Mouse (Mus musculus): ENCODE measurements around the gene Nav2.

DNA sequence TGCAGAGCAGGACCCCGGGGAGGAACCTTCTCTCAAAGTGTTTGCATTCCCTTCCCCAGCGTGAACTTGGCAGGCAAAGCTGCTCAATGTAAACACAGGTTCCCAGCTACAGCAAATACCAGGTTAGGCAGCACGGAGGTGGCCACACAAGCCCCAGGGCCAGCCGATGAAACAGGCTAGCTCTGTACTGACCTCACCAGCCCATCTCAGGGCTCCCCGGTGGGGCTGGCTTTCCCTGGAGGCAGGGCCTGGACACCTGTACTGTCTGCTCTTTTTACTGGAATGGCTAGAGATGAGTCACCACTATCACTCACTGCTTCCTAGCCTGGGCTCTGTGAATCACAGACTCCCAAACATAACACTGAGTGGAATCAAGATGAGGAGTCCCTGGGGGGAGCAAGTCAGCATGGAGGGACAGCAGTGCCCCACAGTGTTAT, 287.2 kb downstream of the Nav2 start:
- TF ChIP-seq POLR2A (IDR thresholded peaks at IDR 0.05; ENCODE audit: low read depth, low read length) (no peak), CTCF (conservative IDR thresholded peaks at IDR 0.05 in 1 of 2, IDR thresholded peaks at IDR 0.05 in 1 of 2; ENCODE audit: low read depth in 2 of 2, low read length in 2 of 2) (no peak), NRF1 (IDR thresholded peaks at IDR 0.05; ENCODE audit: low read depth, low read length) (no peak), ZC3H11A (IDR thresholded peaks at IDR 0.05; ENCODE audit: low read depth, low read length) (no peak), CHD1 (IDR thresholded peaks at IDR 0.05; ENCODE audit: low read depth, low read length) (no peak), ZKSCAN1 (IDR thresholded peaks at IDR 0.05; ENCODE audit: borderline replicate concordance, low read depth, low read length) (no peak), MEF2A (IDR thresholded peaks at IDR 0.05; ENCODE audit: borderline replicate concordance, low read depth, low read length) (no peak), TCF12 (IDR thresholded peaks at IDR 0.05; ENCODE audit: low read depth, low read length) (no peak), EP300 (IDR thresholded peaks at IDR 0.05; ENCODE audit: low read length) (no peak), NELFE (IDR thresholded peaks at IDR 0.05; ENCODE audit: low read depth, low read length) (no peak)
